Mouse (Mus musculus): Measurements from ENCODE around the gene Pcdh8. TPM values are rescaled to one million over a fixed set of nuclear protein-coding genes. Genes with fewer than 3 reads are reported as not detected.

Pcdh8 gene
- total RNA-seq (2023) = not detected

DNA sequence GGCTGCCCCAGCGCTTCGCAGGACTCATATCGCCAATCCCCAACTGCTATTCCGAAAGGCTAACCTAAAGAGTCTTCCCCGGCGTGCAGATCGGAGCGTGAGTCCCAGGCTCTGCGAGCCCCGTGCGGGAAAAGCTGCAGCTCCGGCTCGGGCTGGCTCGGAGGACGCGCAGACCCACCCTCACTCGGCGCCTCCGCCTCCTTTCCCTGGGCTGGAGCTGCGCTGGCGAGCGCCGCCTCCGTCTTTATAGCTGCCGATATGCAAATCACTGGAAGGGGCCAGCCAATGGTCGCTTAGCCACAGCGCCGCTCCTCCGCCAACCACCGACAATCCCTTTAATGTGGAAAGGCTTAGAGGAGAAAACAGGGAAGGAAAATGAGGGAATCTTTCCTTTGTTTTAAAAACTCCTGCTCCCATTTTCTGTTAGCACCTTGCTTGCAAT lies at the start of gene Pcdh8:
Gene Pcdh8, minus strand, starts transcription at position 219 of the 442 bp plus-strand sequence.

Other genes with a start within 250 kb of the Pcdh8 start
- 10 to 100 TPM; 58.4 to 58.6 TPM for gene Sugt1, start 183.6 kb downstream of the Pcdh8 start, total RNA-seq (2023)
- gene Cnmd, start 109.1 kb downstream of the Pcdh8 start, total RNA-seq (2023) = under 1 TPM in 1 of 2 experiments, not detected in 1; 0.68 TPM
- gene Olfm4, start 212.8 kb upstream of the Pcdh8 start, total RNA-seq (2023) = 100 to 1,000 TPM; 166 to 214 TPM